Mouse (Mus musculus): ENCODE data around the gene AI854703.

Gene AI854703

DNA sequence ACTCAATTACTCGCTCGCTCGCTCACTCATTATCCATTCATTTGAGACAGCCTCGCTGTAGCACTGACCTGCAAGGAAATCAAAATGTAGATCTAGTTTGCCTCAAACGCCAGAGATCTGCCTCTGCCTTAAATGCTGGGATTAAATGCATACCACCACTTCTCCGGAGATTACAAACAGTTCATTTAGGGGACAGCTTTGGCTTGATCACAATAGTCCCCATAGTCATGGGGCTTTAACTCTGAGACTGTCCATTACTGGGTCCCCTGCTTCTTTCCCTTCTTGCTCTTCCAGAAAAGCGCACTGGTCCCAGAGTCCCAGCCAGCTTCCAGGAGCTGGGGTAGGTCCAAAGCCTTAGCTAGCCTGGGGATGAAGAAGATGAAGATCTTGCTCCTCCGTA, at the start of gene AI854703:
Gene AI854703, plus strand, starts transcription at position 301 of the 400 bp plus-strand sequence.
- DNase-seq (ENCODE audit: low spot score in 2 of 2) = no peak

GRCm38 (mm10) chr6:48578736-48579135, 47.8 kb upstream of the AI854703 start:
- no peak for DNase-seq (ENCODE audit: low spot score in 2 of 2)

DNA sequence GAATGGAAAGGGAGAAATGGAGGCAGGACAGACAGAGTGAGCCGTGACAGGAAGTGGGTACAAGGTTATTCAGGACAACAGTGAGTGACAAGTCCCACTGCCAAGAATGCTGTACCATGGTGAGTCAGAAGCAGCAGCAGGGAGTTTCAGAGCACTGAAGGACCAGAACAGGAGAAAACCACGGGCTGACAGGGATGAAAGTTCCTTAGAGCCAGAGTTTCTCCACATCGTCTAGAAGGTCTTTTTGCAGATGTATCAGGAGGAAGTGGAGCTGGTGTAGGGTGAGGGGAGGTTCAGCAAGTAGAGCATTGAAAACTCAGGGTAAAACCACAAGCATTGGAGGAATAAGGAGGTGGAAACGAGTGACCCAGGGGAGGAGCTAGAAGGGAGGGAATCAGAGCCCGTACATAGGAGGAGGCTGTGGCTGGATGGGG, 47.3 kb upstream of the AI854703 start:
- DNase-seq (ENCODE audit: low spot score in 2 of 2) = no peak

- DNase-seq (ENCODE audit: low spot score in 2 of 2) = no peak
These were observed 45.3 kb upstream of the AI854703 start for GRCm38 (mm10) chr6:48581257-48581656.

DNA sequence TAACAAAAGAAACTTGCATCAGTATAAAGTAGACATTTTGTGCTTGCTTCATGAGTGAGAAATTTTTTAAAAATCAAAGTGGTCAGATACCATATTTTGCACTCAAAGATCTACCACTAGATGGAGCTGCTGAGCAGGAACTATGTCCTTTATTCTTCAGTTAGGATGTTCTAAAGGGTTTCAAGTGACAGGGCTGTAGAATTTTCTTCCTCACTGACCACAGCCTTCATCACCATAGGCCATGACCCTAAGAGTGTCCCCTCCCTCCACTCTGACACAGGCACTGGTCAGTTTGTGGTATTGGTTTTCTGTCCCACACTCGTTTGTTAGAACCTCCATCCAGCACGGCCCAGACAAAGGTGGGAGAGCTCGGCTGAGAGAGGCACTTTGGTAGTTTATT, 44.5 kb upstream of the AI854703 start:
- DNase-seq (ENCODE audit: low spot score in 2 of 2) = peak in 1 of 2 experiments; percentile 55

DNA sequence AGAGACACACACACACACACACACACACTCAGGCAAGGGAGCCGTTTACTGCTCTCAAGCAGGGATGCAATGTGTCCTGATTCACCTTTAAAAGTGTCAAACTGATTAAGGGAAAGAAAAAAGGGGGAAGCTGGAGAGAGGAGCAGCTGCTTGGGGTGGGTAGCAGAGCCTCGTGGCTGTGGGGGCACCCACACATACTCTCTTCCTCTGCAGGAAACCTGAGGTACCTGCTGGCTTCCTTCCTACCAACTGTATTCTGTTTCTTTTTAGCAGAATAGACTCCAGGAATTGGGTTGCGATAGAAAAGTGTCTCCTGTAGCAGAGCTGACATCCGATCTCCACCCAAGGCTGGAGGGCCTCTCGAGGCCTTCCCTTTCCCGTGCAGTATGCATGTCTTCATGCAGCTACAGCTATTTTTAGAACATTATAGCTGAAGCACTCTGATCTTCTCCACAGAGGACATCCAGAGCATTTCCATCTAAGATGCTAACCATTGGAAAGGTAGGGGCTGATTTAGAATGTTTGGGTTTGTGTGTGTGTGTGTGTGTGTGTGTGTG, 37.3 kb upstream of the AI854703 start, which contains the start of gene Gm45021:
Gene Gm45021, plus strand, starts transcription at position 417 of the 557 bp plus-strand sequence.
- no peak for DNase-seq (ENCODE audit: low spot score in 2 of 2)

DNA sequence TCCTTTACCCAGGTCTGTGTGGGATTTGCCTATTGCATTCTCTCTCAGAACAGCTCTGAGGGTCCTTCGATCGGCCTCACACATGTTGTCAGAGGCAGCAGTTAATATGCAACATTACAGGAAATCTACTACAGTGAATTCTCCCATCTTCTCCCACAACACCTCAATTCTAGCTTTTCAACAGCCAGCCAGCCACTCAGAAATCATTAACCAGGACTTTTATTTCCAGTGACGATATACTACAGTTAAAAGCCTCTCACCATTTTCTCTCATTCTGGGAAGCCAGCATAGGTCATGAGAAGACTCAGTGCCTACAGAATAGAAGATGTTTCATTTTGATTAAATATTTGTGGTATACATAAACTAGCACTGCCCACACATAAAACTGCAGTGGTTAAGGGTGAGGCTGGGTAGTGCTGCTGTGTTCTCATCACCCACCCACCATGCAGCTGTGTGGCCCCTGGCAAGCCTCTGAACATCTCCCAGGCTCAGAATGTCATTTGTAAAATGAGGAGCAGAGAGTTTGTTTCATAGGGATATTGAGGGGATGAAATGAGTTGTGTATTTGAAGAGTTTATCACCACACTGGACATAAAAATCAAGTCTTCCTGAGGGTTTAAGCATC, 35.2 kb upstream of the AI854703 start:
- no peak for DNase-seq (ENCODE audit: low spot score in 2 of 2)

- no peak for DNase-seq (ENCODE audit: low spot score in 2 of 2)
These were observed 34.7 kb upstream of the AI854703 start for GRCm38 (mm10) chr6:48591871-48592270.

DNA sequence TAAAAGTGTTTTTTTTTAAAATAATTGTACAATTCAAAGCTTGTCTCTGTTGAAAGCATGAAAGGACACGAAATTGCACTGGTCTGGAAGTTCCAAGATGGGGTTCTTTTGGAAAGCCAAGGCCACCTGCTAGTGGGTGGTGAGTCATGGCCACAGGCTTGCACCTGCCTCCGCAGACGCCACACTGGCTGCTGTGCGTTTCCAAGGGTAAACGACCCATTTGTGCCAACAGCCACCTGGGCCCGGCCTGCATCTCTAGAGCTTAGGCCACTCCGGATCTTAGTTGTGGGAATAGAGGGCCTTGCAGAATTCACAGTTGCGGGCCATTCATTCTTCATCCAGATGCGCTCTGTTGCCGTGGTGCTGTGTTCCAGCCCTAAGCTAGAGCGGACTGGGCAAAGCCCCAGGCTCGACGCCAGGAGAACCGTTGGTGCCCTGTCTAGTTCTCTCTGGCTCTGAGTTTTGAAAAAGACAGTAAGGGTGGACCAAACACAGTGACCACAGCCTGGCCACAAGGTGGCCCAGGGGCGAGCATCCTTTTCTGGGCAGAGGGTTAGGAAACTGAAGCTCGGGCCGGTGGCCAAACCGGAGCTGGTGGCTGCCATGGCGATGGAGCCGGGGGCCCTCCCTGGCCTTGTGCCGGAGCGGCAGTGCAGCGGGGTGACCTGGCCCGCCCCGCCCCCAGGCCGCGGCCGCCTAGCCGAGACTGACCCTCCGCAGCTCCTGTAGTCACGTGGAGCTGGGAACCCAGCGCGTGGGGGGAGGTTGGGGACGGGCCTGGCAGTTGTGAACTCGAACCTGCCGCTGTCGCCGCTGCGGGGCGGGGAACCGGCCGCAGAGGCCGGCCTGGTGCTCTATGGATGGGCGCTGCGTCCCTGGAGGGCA, 33.2 kb upstream of the AI854703 start, which contains the start of the genes Repin1 and Gm44965:
Gene Repin1, plus strand, starts transcription at position 726 of the 885 bp plus-strand sequence.
Gene Gm44965, plus strand, starts transcription at position 784 of the 885 bp plus-strand sequence.
- DNase-seq (ENCODE audit: low spot score in 2 of 2) = peak; percentile 79 to 92

DNA sequence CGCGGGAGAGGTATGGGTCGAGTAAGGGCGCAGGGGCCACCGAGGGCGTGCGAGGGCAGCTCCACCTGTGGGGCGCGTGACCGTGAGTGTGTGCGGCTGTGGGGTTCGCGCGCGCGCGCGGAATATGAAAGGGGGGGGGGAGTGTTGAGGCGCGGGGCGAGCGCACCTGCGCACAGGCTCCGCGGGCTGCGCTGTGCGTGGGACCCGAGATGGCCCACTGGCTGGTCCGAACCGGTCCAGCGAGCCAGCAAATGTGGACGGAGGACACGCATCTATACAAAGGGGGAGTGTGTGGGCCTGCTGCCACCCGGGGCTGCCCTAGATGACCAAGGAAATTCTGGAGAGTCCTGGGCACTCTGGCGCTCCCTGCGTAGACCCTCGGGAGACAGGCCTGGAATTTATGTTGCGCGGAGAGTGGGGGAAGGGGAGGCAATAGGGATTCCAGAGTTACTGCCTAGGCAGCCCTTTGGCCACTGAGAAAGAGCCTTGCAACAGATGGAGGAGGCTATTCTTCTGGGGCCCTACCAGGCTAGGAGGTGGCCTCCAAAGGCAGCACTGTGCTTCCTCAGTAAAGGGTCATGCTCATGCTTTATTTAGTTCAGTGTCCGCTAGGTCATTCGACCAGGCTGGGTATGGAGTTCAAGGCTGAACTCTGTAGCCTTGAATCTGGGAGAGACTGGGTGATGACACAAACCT, 32.4 kb upstream of the AI854703 start:
- no peak for DNase-seq (ENCODE audit: low spot score in 2 of 2)

DNA sequence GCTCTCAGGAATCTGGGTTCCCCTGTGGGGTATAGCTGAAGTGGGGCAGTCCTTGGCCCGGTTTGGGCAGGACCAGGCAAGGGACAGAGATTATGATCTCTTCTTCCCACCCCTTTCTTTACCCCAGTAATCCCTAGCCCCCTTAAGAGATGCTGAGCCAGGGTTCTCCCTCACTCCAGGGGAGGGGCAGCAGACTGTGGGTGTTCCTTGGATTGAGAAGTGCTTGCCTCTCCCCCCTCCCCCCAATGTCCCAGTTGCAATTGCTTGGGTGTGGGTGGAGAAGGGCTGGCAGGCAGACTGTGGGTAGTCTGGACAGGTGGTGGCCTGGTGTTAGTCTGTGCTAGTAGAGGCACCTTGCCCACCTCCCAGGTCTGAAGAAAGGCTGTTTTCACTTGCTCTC, 31.3 kb upstream of the AI854703 start:
- DNase-seq (ENCODE audit: low spot score in 2 of 2) = no peak

DNA sequence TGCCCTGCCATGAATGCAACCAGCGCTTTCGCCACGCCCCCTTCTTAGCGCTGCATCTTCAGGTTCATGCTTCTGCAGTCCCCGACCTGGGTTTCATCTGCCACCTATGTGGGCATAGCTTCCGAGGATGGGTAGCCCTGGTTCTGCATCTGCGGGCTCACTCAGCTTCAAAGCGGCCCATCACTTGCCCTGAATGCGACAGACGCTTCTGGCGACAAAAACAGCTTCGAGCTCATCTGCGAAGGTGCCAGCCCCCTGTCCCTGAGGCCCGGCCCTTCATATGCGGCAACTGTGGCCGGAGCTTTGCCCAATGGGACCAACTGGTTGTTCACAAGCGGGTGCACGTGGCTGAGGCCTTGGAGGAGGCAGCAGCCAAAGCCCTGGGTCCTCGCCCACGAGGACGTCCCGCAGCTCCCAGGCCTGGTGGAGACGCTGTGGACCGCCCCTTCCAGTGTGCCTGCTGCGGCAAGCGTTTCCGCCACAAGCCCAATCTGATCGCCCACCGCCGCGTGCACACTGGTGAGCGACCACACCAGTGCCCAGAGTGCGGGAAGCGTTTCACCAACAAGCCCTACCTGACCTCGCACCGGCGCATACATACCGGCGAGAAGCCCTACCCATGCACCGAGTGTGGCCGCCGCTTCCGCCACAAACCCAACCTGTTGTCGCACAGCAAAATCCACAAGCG, 29.9 kb upstream of the AI854703 start:
- no peak for DNase-seq (ENCODE audit: low spot score in 2 of 2)

DNA sequence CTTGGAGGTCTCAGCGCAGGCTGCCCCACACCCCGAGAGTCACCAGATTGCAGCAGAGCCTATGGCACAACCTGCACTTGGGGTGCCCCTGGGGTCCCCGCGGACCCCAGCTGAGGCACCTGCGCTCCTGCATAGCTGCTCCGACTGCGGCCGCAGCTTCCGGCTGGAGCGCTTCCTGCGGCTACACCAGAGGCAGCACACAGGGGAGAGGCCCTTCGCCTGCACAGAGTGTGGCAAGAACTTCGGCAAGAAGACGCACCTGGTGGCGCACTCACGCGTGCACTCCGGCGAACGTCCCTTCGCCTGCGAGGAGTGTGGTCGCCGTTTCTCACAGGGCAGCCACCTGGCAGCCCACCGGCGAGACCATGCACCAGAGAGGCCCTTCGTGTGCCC, 29.3 kb upstream of the AI854703 start:
- no peak for DNase-seq (ENCODE audit: low spot score in 2 of 2)

GRCm38 (mm10) chr6:48600594-48600993, 26.0 kb upstream of the AI854703 start:
- no peak for DNase-seq (ENCODE audit: low spot score in 2 of 2)

DNA sequence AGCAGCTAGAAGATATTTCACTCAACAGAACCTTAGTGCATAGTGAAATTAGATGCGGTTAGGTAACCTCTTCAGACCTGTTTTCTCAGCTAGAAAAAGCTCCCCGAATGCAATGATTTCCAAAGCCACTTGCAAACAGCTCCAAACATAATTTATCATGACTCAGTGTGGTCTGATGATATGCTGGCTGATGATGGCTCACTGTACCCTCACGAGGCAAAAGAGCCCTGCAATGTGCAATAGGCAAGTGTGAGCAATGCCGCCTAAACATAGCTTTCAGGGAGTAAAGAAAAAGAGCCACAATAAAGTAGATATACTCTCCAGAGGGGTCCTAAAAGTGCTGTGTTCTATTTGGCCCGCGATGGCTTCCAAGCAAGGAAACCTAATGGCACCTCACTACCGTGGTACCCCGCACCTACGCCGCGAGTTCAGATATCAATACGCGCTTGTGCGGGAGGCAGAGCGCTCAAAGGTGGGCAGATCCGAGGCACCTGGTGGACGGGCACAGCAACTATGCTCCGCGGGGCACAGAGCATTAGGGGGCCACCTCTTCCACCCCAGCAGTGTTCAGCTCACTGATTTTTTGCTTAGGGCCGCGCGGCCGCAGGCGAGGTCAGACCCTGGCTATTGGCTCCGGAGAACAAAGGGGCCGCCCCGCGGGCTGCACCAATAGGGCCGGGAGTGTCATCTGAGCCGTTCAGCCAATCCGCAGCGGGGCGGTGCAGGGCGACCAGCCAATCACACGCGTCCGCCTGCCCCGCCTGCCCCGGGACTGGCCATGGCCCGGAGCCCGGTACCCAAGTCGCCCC, 25.1 kb upstream of the AI854703 start, which contains the start of gene Zfp775:
Gene Zfp775, plus strand, starts transcription at position 793 of the 809 bp plus-strand sequence.
- peak; percentile 86 to 96 for DNase-seq (ENCODE audit: low spot score in 2 of 2)

DNA sequence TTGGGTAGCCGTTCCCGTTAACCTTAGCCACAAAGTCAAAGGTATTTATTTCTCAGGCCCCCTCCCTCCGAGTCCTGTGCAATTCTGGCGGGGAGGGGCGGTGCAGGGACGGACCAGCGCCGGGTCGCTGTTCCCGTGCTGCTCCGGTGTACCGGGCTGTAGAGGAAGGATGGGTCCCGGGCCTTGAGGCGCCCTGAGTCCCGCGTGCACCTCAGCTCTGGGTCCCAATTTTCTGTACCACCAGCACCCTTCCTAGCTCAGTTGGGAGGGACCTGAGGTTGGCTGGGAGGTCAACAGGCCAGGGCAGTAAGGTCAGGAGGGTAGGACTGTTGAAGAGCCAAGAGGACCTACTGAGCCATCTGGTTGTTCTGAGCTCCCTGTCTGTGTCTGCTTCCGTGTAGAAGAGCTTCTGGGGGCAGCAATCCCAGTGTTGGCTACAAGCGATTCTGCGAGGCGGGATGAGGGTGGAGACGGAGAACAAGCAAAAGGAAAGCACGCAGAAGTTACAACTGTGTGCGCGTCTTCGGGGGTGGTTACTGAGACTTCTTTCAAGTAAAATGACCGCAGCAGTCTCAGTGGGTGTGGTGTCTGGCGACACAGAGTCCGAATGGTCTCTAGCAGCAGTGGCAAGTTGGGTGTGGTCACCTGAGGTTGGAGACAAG, 24.4 kb upstream of the AI854703 start:
- DNase-seq (ENCODE audit: low spot score in 2 of 2) = peak in 1 of 2 experiments; percentile 58

DNA sequence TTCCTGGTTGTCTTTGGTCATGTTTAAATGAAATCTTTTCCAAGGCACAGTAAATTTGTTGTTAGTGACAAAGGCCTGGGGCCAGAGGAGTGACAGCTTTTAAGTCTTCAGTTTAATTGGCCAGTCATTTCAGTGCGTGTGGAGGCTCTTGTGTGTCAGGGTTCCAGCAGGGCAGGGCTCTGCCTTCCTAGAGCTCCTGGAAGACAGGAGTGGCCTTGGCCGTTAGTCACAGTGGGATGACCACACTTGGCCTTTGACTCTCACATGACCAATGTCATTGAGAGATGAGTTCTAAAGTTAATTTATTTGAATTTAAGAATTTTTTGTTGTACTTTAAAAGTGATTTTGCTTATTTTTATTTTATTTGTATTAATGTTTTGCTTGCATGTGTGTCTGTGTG, 18.4 kb upstream of the AI854703 start:
- no peak for DNase-seq (ENCODE audit: low spot score in 2 of 2)

GRCm38 (mm10) chr6:48609512-48609911, 17.1 kb upstream of the AI854703 start:
- DNase-seq (ENCODE audit: low spot score in 2 of 2) = no peak

DNA sequence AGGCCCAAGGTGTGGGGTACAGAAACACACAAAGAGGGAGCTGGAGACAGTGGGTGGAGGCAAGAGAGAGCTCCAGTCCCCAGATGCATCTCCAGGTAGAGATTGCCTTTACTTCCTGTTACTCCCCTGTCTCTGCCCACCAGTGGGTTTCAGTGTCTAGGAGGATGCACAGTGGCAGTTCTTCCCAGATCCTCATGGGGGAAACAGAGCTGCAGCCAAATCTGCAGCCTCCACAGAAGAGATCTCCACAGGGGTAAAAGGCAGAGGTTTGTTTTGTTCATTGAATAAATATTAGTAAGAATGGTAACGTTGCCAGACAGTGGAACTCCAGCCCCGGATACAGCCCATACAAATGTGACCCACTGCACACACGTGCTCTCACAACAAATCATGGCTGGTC, 15.9 kb upstream of the AI854703 start:
- DNase-seq (ENCODE audit: low spot score in 2 of 2) = no peak

- no peak for DNase-seq (ENCODE audit: low spot score in 2 of 2)
These were observed 13.1 kb upstream of the AI854703 start for GRCm38 (mm10) chr6:48613464-48613863.

Data from left cerebral cortex, adult 9 months (tissue).